Mouse (Mus musculus): Measurements from ENCODE around the gene Trp53. TPM values are rescaled to one million over a fixed set of nuclear protein-coding genes. Genes with fewer than 3 reads are reported as not detected.

The Trp53 gene
- total and polyA plus RNA-seq, 3 experiments = 76.4 to 212 TPM; not detected in 1

DNA sequence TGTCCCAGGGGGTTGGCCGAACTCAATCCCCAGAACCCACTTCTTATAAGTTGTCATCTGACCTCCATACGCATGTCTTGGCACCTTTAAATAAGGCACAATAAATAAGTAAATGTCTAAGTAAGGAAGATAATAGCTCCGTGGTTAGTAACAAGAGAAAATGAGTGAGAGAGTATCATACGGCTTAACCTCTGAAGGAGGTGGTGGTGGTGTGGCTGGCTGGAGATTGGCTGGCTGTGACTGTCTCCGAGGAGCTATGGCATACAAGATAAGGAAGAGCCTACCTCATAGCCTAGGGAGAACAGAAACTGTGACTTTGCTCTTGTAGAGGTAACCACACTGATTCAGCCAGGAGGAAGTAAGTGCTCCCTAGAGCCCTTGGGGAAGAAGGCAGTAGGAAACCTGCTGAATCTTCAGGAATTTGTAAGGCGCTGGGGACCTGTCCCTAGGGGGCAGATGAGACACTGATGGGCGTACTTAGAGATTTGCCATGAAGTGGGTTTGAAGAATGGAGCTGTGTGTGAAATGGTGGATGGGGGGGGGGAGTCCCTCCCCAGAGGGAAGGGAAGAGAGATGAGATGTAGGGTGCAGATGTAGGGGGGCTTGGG, 5.7 kb downstream of the Trp53 start:
- Histone ChIP-seq H3K9ac (ENCODE audit: control insufficient read depth, low read depth, low read length, poor library complexity, severe bottlenecking) (peak overlapping the region; percentile 26), H3K4me3 (ENCODE audit: control insufficient read depth in 1 of 2, insufficient read depth in 1 of 2, low read depth in 2 of 2, low read length in 2 of 2) (peak overlapping the region in 1 of 2 experiments; percentile 11; a peak in 1 of 4 replicates)

DNA sequence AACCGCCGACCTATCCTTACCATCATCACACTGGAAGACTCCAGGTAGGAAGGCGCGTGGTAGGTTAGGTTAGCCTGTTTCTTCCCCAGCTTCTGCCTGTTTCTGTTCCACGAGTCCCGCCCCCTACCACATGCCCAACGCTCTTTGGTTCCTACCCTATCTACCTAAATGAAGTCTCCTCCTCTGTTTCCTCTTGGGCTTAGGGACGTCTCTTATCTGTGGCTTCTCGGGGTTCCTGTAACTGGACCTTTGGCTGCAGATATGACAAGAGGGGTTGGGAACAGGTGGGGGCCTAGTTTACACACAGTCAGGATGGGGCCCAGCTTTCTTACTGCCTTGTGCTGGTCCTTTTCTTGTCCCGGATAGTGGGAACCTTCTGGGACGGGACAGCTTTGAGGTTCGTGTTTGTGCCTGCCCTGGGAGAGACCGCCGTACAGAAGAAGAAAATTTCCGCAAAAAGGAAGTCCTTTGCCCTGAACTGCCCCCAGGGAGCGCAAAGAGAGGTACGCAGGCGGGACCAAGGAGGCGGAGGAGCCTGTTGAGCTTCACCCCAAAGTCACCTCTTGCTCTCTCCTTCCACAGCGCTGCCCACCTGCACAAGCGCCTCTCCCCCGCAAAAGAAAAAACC, 9.2 kb downstream of the Trp53 start:
- Histone ChIP-seq H3K27me3 (ENCODE audit: control insufficient read depth in 1 of 2, insufficient read depth in 2 of 2, low read length in 2 of 2) (no peaks in the 10 kb centered on the region), H3K27ac (ENCODE audit: control insufficient read depth, low read depth, low read length) (peak overlapping the region; percentile 68), H3K4me3 (ENCODE audit: control insufficient read depth in 1 of 2, insufficient read depth in 1 of 2, low read depth in 2 of 2, low read length in 2 of 2) (no peak overlapping the region; a peak in 1 of 4 replicates), H3K4me1 (ENCODE audit: control insufficient read depth in 1 of 2, insufficient read depth in 2 of 2, low read length in 2 of 2) (peaks cover 29 to 60% of the 10 kb centered on the region in 2 experiments), H3K9ac (ENCODE audit: control insufficient read depth, low read depth, low read length, poor library complexity, severe bottlenecking) (peak overlapping the region; percentile 18; the same call in 1 of the 2 replicates), H3K79me2 (ENCODE audit: control insufficient read depth, insufficient read depth, low read length, poor library complexity) (peaks cover 12% of the 10 kb centered on the region), H3K9me3 (replicated peaks; ENCODE audit: insufficient read depth, low read length) (no peaks in the 10 kb centered on the region), H3K36me3 (ENCODE audit: control insufficient read depth in 1 of 2, insufficient read depth in 2 of 2, low read length in 2 of 2) (peaks cover 24 to 71% of the 10 kb centered on the region in 2 experiments)
- DNase-seq (ENCODE audit: low read depth, low spot score) = peak; percentile 84
- no peak for TF ChIP-seq ZKSCAN1 (IDR thresholded peaks at IDR 0.05; ENCODE audit: low read depth, low read length)
- TF ChIP-seq ZC3H11A (IDR thresholded peaks at IDR 0.05; ENCODE audit: low read depth, low read length) = no peak
- TF ChIP-seq NELFE (IDR thresholded peaks at IDR 0.05; ENCODE audit: low read depth, low read length) = no peak; the same call in 1 of the 2 replicates
- TF ChIP-seq ZMIZ1 (IDR thresholded peaks at IDR 0.05; ENCODE audit: low read depth, low read length) = no peak; the same call in 1 of the 2 replicates
- no peak for TF ChIP-seq MEF2A (IDR thresholded peaks at IDR 0.05; ENCODE audit: extremely low read depth, insufficient replicate concordance, low read depth, low read length, poor library complexity, severe bottlenecking)
- TF ChIP-seq BHLHE40 (IDR thresholded peaks at IDR 0.05; ENCODE audit: borderline replicate concordance, low read depth, low read length) = peak; percentile 41; the same call in 1 of the 2 replicates
- TF ChIP-seq NRF1 (IDR thresholded peaks at IDR 0.05; ENCODE audit: insufficient read depth, low read depth, low read length, poor library complexity, severe bottlenecking) = no peak
- TF ChIP-seq E2F4 (IDR thresholded peaks at IDR 0.05; ENCODE audit: borderline replicate concordance, low read depth, low read length) = no peak
- peak; percentile 65; the same call in 1 of the 2 replicates for TF ChIP-seq MXI1 (IDR thresholded peaks at IDR 0.05; ENCODE audit: low read depth, low read length)
- peak; percentile 76 for TF ChIP-seq MYB (IDR thresholded peaks at IDR 0.05; ENCODE audit: low read depth, low read length)
- TF ChIP-seq ETS1 (IDR thresholded peaks at IDR 0.05; ENCODE audit: low read depth, low read length) = peak; percentile 87
- TF ChIP-seq RCOR1 (IDR thresholded peaks at IDR 0.05; ENCODE audit: low read depth, low read length) = peak; percentile 72
- TF ChIP-seq CHD1 (IDR thresholded peaks at IDR 0.05; ENCODE audit: low read depth, low read length) = 0 out of 2 replicates have a peak, but pooled peaks have one; percentile 55
- TF ChIP-seq SMC3 (IDR thresholded peaks at IDR 0.05; ENCODE audit: low read depth, low read length) = no peak
- TF ChIP-seq GATA1 (IDR thresholded peaks at IDR 0.05; ENCODE audit: low read depth, low read length) = peak; percentile 86

More for the DNA sequence above, 5.7 kb downstream of the Trp53 start:
- Histone ChIP-seq H3K9me3 (replicated peaks; ENCODE audit: insufficient read depth, low read length) (no peaks in the 10 kb centered on the region), H3K27me3 (ENCODE audit: control insufficient read depth in 1 of 2, insufficient read depth in 2 of 2, low read length in 2 of 2) (no peaks in the 10 kb centered on the region), H3K4me1 (ENCODE audit: control insufficient read depth in 1 of 2, insufficient read depth in 2 of 2, low read length in 2 of 2) (peaks cover 16 to 60% of the 10 kb centered on the region in 2 experiments), H3K27ac (ENCODE audit: control insufficient read depth, low read depth, low read length) (peak overlapping the region; percentile 84), H3K79me2 (ENCODE audit: control insufficient read depth, insufficient read depth, low read length, poor library complexity) (peaks cover 44% of the 10 kb centered on the region), H3K36me3 (ENCODE audit: control insufficient read depth in 1 of 2, insufficient read depth in 2 of 2, low read length in 2 of 2) (peaks cover 24 to 62% of the 10 kb centered on the region in 2 experiments)
- TF ChIP-seq RAD21 (IDR thresholded peaks at IDR 0.05; ENCODE audit: low read depth, low read length) (no peak), MEF2A (IDR thresholded peaks at IDR 0.05; ENCODE audit: extremely low read depth, insufficient replicate concordance, low read depth, low read length, poor library complexity, severe bottlenecking) (no peak), EP300 (IDR thresholded peaks at IDR 0.05; ENCODE audit: low read depth in 1 of 2, low read length in 2 of 2) (peak; percentile 71 to 83), MYB (IDR thresholded peaks at IDR 0.05; ENCODE audit: low read depth, low read length) (no peak), CTCF (IDR thresholded peaks at IDR 0.05 in 2 of 3, conservative IDR thresholded peaks at IDR 0.05 in 1 of 3; ENCODE audit: control insufficient read depth in 1 of 3, insufficient read depth in 1 of 3, low read depth in 2 of 3, low read length in 3 of 3, poor library complexity in 1 of 3, severe bottlenecking in 1 of 3) (no peak), KAT2A (conservative IDR thresholded peaks at IDR 0.05; ENCODE audit: low read depth, low read length) (no peak), NELFE (IDR thresholded peaks at IDR 0.05; ENCODE audit: low read depth, low read length) (peak; percentile 25), ZNF384 (IDR thresholded peaks at IDR 0.05; ENCODE audit: low read depth, low read length) (no peak), NRF1 (IDR thresholded peaks at IDR 0.05; ENCODE audit: insufficient read depth, low read depth, low read length, poor library complexity, severe bottlenecking) (peak; percentile 54; the same call in 1 of the 2 replicates), HCFC1 (IDR thresholded peaks at IDR 0.05; ENCODE audit: low read depth, low read length) (peak; percentile 65), POLR2A (IDR thresholded peaks at IDR 0.05; ENCODE audit: control insufficient read depth in 1 of 2, insufficient read depth in 1 of 2, low read depth in 1 of 2, low read length in 2 of 2, poor library complexity in 1 of 2) (peak in 1 of 2 experiments; percentile 55; a peak in 2 of 4 replicates), ZKSCAN1 (IDR thresholded peaks at IDR 0.05; ENCODE audit: low read depth, low read length) (no peak), BHLHE40 (IDR thresholded peaks at IDR 0.05; ENCODE audit: borderline replicate concordance, low read depth, low read length) (no peak), USF2 (IDR thresholded peaks at IDR 0.05; ENCODE audit: borderline replicate concordance in 1 of 2, insufficient read depth in 1 of 2, low read depth in 1 of 2, low read length in 2 of 2) (no peak), GATA1 (IDR thresholded peaks at IDR 0.05; ENCODE audit: low read depth, low read length) (peak; percentile 96), GABPA (IDR thresholded peaks at IDR 0.05; ENCODE audit: low read depth, low read length) (no peak), ZMIZ1 (IDR thresholded peaks at IDR 0.05; ENCODE audit: low read depth, low read length) (no peak; the same call in none of the 2 replicates), POLR2AphosphoS5 (IDR thresholded peaks at IDR 0.05; ENCODE audit: borderline replicate concordance, low read depth, low read length) (no peak), SIN3A (IDR thresholded peaks at IDR 0.05; ENCODE audit: low read length) (peak; percentile 93), POLR2AphosphoS2 (IDR thresholded peaks at IDR 0.05; ENCODE audit: low read length) (peak; percentile 55), MAX (IDR thresholded peaks at IDR 0.05; ENCODE audit: low read length) (no peak), E2F4 (IDR thresholded peaks at IDR 0.05; ENCODE audit: borderline replicate concordance, low read depth, low read length) (no peak), MYC (IDR thresholded peaks at IDR 0.05; ENCODE audit: low read depth, low read length) (peak; percentile 81), ELF1 (IDR thresholded peaks at IDR 0.05; ENCODE audit: low read depth, low read length) (peak; percentile 56; the same call in 1 of the 2 replicates), CHD1 (IDR thresholded peaks at IDR 0.05; ENCODE audit: low read depth, low read length) (no peak), JUND (IDR thresholded peaks at IDR 0.05; ENCODE audit: low read depth, low read length) (no peak), TCF12 (IDR thresholded peaks at IDR 0.05; ENCODE audit: low read depth, low read length) (peak; percentile 82), ETS1 (IDR thresholded peaks at IDR 0.05; ENCODE audit: low read depth, low read length) (peak; percentile 94), TAL1 (IDR thresholded peaks at IDR 0.05; ENCODE audit: low read length) (peak; percentile 87), TBP (IDR thresholded peaks at IDR 0.05; ENCODE audit: low read depth, low read length) (peak; percentile 82), MXI1 (IDR thresholded peaks at IDR 0.05; ENCODE audit: low read depth, low read length) (peak; percentile 85), RCOR1 (IDR thresholded peaks at IDR 0.05; ENCODE audit: low read depth, low read length) (peak; percentile 82)
- DNase-seq (ENCODE audit: low read depth, low spot score) = peak; percentile 98

Measured in MEL (cell line).